In genomic region chr8:90936840-90937239, GRCm38 (mm10) we compare ENCODE assay signal across 9 mouse cellular contexts.
DNase-seq lines count a peak whose midpoint lies in the region; ATAC-seq and TF ChIP-seq lines count a peak whose summit lies in the region.
"Had no signal": no experiment of that assay in that cellular context is flagged by ENCODE, and none has a peak within 500 bp of the region (broad histone marks: within the 10 kb centered on the region; RNA-seq: fewer than 3 reads in every experiment).

No protein-coding gene starts in this region.

- no peak overlapping the region for H3K27ac ChIP-seq in embryonic facial prominence, embryonic 11.5 days (replicated peaks; ENCODE audit: low read depth, low read length)
- no peak overlapping the region for H3K27ac ChIP-seq in embryonic facial prominence, embryonic 10.5 days (replicated peaks)
- H3K27ac ChIP-seq in midbrain, embryonic 10.5 days (replicated peaks): no peak overlapping the region

- DNase-seq in embryonic facial prominence, embryonic 11.5 days (ENCODE audit: low spot score): peak; percentile 50
- DNase-seq in embryonic facial prominence, embryonic 10.5 days (ENCODE audit: low spot score): no peak
- peak; percentile 17 for DNase-seq in lung, adult 2 months
- DNase-seq in lung, postnatal 4 days: no peak
- DNase-seq in brain, adult 2 months (ENCODE audit: low read depth, low spot score): peak; percentile 53
- no peak for DNase-seq in cerebellum, adult 9-10 months
- DNase-seq in midbrain, embryonic 10.5 days (ENCODE audit: low spot score): no peak
- DNase-seq: cerebellum, postnatal 36 days had no signal

- 46% methylated on average over 1 of the region's 1 CpGs for WGBS in embryonic facial prominence, embryonic 11.5 days
- 44% methylated on average over 1 of the region's 1 CpGs for WGBS in embryonic facial prominence, embryonic 10.5 days
- 17% methylated on average over 1 of the region's 1 CpGs for WGBS in lung, adult 2 months
- 70% methylated on average over 1 of the region's 1 CpGs for WGBS in midbrain, embryonic 10.5 days

- TF ChIP-seq POLR2A in lung, adult 2 months (IDR thresholded peaks at IDR 0.05; ENCODE audit: borderline replicate concordance, extremely low read depth, low read depth, low read length): no peak

- H3K4me1 ChIP-seq in embryonic facial prominence, embryonic 11.5 days (ENCODE audit: control insufficient read depth, insufficient read depth, low read length): no peaks in the 10 kb centered on the region
- peaks cover 5% of the 10 kb centered on the region; the same call in 1 of the 2 replicates for H3K4me1 ChIP-seq in embryonic facial prominence, embryonic 10.5 days
- H3K4me1 ChIP-seq in lung, adult 2 months (ENCODE audit: control insufficient read depth, insufficient read depth, low read length): no peaks in the 10 kb centered on the region; the same call in none of the 2 replicates
- peaks cover 14% of the 10 kb centered on the region for H3K4me1 ChIP-seq in midbrain, embryonic 10.5 days

- no peaks in the 10 kb centered on the region for H3K27me3 ChIP-seq in embryonic facial prominence, embryonic 11.5 days (ENCODE audit: control insufficient read depth, insufficient read depth, low read length)
- H3K27me3 ChIP-seq in embryonic facial prominence, embryonic 10.5 days (replicated peaks; ENCODE audit: low read depth, poor library complexity, severe bottlenecking): no peaks in the 10 kb centered on the region
- H3K27me3 ChIP-seq in midbrain, embryonic 10.5 days (ENCODE audit: low read depth, poor library complexity, severe bottlenecking): no peaks in the 10 kb centered on the region

- no peak overlapping the region for H3K4me2 ChIP-seq in embryonic facial prominence, embryonic 11.5 days (ENCODE audit: low read depth, low read length)

- H3K36me3 ChIP-seq in embryonic facial prominence, embryonic 11.5 days (replicated peaks; ENCODE audit: control insufficient read depth, insufficient read depth, low read depth, low read length): no peaks in the 10 kb centered on the region
- peaks cover 12% of the 10 kb centered on the region for H3K36me3 ChIP-seq in embryonic facial prominence, embryonic 10.5 days (replicated peaks)
- peaks cover 19% of the 10 kb centered on the region for H3K36me3 ChIP-seq in midbrain, embryonic 10.5 days

- H3K9ac ChIP-seq in embryonic facial prominence, embryonic 11.5 days (replicated peaks; ENCODE audit: low read length): no peak overlapping the region

- no peaks in the 10 kb centered on the region for H3K9me3 ChIP-seq in embryonic facial prominence, embryonic 11.5 days (replicated peaks; ENCODE audit: control insufficient read depth, low read length)
- no peaks in the 10 kb centered on the region for H3K9me3 ChIP-seq in embryonic facial prominence, embryonic 10.5 days
- H3K9me3 ChIP-seq in midbrain, embryonic 10.5 days (replicated peaks): no peaks in the 10 kb centered on the region

- TF ChIP-seq CTCF in lung, adult 2 months (IDR thresholded peaks at IDR 0.05; ENCODE audit: insufficient read depth, low read length): peak; percentile 11; the same call in 1 of the 2 replicates

- no peak overlapping the region for H3K4me3 ChIP-seq in embryonic facial prominence, embryonic 11.5 days (ENCODE audit: low read depth, low read length)
- no peak overlapping the region for H3K4me3 ChIP-seq in embryonic facial prominence, embryonic 10.5 days
- no peak overlapping the region for H3K4me3 ChIP-seq in lung, adult 2 months (replicated peaks; ENCODE audit: extremely low read depth, low read depth, low read length)
- H3K4me3 ChIP-seq in midbrain, embryonic 10.5 days: no peak overlapping the region

- no peak for ATAC-seq in embryonic facial prominence, embryonic 11.5 days (replicated peaks; ENCODE audit: insufficient number of reproducible peaks, low FRiP score, low TSS enrichment, low read depth)
- ATAC-seq in megakaryocyte-erythroid progenitor cell, adult 5-6 weeks (replicated peaks; ENCODE audit: low FRiP score, low TSS enrichment, poor library complexity, severe bottlenecking): peak; percentile 77

Comparison
In these comparisons a context has a peak if more than half of its experiments do, and no peak if none do; other contexts are left out.
1. DNase-seq: peak in embryonic facial prominence, embryonic 11.5 days (single experiment), lung, adult 2 months (single experiment) and brain, adult 2 months (single experiment); none in embryonic facial prominence, embryonic 10.5 days (single experiment), lung, postnatal 4 days (0 of 2), cerebellum, adult 9-10 months (single experiment) and midbrain, embryonic 10.5 days (single experiment).